Mouse (Mus musculus) heart, postnatal 0 days (tissue): Measurements from ENCODE around the gene Krt15.

Experiments used
- CTCF ChIP-seq: IDR thresholded peaks from 2 replicates; pipeline ENCODE4 v1.5.1; 2016; ENCODE audit warnings: antibody characterized with exemption, control low read depth, low read depth
- EP300 ChIP-seq: IDR thresholded peaks from 2 replicates; pipeline ENCODE4 v1.6.1; 2016; ENCODE audit warnings: antibody characterized with exemption, low read depth

DNA sequence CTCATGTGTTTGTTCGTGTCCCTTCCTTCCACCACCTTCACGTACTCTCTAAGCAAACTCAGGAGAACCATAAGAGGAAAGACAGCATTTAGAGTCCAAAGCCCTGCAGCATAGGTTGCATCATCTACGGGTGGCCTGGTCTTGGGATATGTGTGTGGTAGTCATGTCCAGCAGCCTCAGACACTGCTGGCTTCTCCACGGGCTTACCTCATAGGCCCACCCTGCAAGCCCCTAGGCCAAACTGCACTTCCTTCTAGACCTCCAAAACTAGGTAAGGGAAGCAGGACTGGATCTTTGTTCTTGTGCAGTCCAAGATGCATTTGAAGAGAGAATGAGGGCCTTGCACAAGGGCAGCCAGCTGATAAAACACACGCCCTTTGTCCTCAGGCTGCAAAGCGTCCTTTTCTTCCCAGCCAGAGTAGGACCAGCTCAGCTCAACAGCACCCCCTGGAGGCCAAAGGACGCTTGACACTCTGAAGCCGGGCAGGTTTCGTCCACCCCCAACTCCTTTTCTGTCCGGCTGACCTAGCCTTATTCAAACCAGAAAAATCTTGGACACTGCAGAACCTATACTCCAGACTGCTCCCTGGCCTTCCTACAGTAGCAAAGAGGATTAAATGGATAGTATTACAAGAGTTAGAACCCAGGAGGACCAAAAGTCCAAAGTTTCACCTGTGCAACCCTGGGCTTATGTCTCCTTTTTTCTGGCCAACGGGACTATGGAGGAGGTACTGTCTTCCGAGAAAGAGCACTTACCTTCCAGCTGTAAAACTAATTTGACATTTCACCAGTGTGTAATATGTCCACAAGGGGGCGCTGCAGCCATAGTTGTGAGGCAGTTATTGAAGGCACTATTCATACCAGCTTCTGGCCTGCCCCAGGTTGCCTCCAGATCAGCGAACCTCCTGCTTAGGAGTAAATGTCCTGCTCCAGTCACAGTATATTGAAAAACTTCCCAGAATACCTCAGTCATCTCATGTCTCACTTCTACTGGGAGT, 33.3 kb upstream of the Krt15 start:
- TF ChIP-seq CTCF, result peak; percentile 91
- TF ChIP-seq EP300, result no peak
